Mouse (Mus musculus) embryonic fibroblast, embryonic 13.5 days (primary cell): ENCODE measurements around the gene Polr1c.

Experiments
- CTCF ChIP-seq: IDR thresholded peaks from 2 replicates; pipeline ENCODE4 v1.5.1; 2011; ENCODE audit warnings: mild to moderate bottlenecking, control low read depth, low read length, moderate library complexity, borderline replicate concordance; ENCODE audit not compliant: insufficient read depth
- POLR2A ChIP-seq: IDR thresholded peaks from 2 replicates; pipeline ENCODE4 v1.6.1; 2011; ENCODE audit warnings: low read depth, mild to moderate bottlenecking, control low read depth, low read length, moderate library complexity

DNA sequence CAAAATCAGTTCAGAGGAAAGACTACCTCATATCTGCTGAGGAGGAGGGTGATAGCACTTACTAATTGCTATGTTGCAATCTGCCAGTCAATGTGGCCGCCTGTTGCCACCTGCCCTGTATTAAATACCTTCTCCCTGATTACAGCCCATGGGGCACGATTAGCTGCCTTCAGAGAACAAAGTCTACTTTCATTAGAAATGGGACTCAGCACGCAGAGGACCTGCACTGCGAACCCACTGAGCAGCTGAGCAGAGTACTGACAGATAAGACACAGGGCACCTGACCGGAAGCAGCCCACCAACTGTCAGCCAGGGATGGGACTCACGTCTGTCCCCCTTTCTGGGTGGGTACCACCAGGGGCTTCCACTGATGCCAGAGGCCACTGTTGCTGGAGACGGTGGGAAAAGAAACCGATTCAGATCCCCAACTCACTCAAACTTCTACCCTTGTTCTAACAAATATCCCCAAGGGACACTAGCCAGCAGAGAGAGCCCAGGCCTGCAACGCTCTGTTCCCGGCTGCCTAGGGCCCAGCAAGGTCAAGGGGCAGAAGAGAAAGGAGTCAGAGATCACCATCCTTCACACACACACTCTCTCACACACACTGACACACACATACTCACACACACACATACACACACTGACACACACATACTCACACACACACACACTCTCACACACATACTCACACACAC is 20.3 kb upstream of the Polr1c start:
- no peak for TF ChIP-seq CTCF
- no peak for TF ChIP-seq POLR2A
